Mouse (Mus musculus): ENCODE measurements around the gene Apoe.

Gene Apoe

GRCm38 (mm10) chr7:19664955-19665841 lies 33.8 kb downstream of the Apoe start, which contains the start of gene Clptm1:
Gene Clptm1 (minus strand): TSS chr7:19665033.
- DNase-seq, result peak; percentile 98

- DNase-seq, result no peak
These were observed 34.5 kb downstream of the Apoe start for GRCm38 (mm10) chr7:19664455-19664954.

GRCm38 (mm10) chr7:19663940-19664339 lies 35.0 kb downstream of the Apoe start:
- no peak for DNase-seq

GRCm38 (mm10) chr7:19652614-19653013 lies 46.4 kb downstream of the Apoe start:
- DNase-seq, result no peak

- DNase-seq, result peak; percentile 41
These were observed 47.8 kb downstream of the Apoe start for GRCm38 (mm10) chr7:19651063-19651786.
